Mouse (Mus musculus) cerebral cortex, adult 2 months (tissue): Measurements from ENCODE around the gene Sumf1.

ENCODE experiments used
- WGBS: fragments of 180-500 bp; shearing (Covaris S2); methylation state at CpG from one replicate; pipeline ENCODE4 v1.1.7; 2018; 5-methylcytosine and 5-hydroxymethylcytosine counted together

Sumf1 gene

DNA sequence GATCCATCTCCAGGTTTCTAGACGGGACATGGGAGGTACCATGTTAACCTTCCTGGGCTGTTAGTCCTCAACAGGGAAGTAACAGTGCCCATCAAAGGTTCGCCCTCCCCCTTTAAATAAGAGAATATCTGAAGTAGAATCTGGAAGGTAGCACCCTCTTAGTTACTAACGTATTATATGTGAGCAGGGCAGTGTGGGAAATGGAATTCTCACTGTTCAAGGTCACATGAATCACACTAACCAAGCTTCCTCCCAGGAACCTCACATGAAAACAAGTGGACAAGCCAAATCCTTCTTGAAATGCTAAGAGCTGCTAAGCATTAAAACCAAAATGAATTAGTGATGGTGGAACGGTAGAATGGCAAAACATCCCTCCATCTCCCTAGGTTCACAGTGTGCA lies 38.7 kb downstream of the Sumf1 start:
- 87% methylated on average over 4 of the region's 4 CpGs for WGBS

GRCm38 (mm10) chr6:108145941-108146588 lies 39.3 kb downstream of the Sumf1 start:
- 54% methylated on average over 7 of the region's 7 CpGs for WGBS

DNA sequence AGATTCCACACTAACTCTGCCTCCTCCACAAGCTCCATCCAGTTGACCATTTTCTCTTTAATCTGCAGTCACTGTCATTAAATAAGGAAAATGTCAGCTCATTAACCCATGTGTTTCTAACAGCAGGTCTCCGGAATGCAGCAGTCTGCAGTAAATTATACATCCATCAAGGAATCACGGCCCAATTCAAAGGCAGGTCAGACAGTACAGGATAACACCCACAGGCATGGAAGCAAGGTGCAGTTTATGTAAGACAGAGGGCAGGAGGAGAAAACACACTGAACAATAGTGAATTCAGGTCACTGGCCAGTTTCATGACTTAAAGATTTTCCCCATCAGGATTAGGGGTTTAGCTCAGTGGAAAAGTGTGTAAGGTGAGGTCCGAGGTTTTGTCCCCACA lies 40.1 kb downstream of the Sumf1 start:
- 78% methylated on average over 3 of the region's 3 CpGs for WGBS

DNA sequence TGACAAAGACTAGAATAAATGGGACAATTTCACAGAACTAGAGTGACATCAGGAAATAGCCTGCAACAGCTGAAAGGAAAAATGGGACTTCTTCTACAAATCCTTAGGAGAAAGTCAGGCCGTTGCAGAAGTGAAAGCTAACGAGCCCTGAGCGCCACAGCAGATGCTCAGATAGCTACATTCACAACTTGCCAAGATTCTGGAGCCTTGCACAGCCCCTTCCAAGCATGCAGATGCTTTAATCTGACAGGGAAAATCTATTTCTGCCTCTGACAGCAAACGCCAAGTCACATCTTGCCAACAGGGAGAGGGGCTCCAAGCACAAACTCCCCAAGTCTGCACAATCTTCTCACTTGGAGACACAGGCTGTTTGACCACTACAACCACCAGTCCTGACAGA lies 42.6 kb downstream of the Sumf1 start:
- 30% methylated on average over 4 of the region's 4 CpGs for WGBS

DNA sequence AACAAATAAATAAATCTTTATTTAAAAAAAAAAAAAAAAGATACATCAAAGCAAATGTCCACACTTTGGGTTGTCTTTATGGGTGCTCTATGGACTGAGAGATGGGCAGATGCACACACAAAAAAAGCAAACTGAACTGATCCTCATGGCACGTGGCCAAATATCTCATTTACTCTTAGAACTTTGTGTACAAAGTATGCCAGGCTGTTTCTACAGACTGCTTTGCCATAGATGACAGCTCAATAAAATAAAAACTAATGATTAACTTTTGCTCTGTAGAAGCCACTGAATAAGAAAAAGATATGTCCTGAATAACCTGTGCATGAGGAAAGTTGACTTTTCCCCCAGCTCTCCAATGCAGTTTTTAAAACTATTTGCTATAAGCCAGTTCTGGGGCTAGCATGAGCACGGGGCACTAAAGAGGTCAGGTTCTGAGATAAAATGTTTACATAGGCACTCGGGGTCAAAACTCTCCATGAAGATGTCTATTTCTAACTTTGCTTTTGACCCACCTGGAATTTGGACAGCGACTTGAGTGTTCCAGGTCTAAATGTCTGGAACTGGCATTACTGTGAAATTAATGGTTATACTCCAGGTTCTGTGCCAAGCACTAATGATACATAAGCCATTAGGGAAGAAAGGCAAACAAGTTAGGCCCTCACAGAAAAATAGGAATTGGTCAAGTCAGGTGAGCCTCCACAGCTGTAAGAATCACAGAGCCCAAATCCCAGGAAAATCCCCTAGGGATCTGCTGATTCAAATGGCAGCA lies 44.5 kb downstream of the Sumf1 start:
- WGBS: 96% methylated on average over 4 of the region's 4 CpGs

DNA sequence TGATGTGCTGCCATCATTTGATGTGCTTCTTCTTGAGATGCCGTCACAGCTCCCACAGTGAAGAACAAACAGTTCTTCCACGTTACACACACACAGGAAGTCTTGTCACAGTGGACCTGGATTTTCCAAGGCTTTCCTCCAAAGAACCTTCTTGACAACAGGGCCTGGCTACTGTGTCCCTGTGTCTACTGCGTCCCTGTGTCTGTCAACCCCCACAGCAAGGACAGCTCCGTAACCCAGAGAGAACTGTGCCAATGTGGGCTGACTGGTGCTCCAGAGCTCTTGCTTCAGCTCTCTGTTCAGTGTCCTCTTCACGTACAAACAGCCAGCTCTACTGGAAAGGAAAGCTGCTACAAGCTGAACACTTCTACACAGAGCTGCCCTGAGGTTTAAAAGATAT lies 48.4 kb downstream of the Sumf1 start:
- 68% methylated on average over 5 of the region's 5 CpGs for WGBS

- 97% methylated on average over 1 of the region's 1 CpGs for WGBS
Measured at GRCm38 (mm10) chr6:108136286-108136685, 49.1 kb downstream of the Sumf1 start.

GRCm38 (mm10) chr6:108132268-108132935 lies 53.0 kb downstream of the Sumf1 start:
- 59% methylated on average over 5 of the region's 5 CpGs for WGBS

- WGBS: 52% methylated on average over 5 of the region's 5 CpGs
Measured at GRCm38 (mm10) chr6:108130718-108131117, 54.7 kb downstream of the Sumf1 start.

DNA sequence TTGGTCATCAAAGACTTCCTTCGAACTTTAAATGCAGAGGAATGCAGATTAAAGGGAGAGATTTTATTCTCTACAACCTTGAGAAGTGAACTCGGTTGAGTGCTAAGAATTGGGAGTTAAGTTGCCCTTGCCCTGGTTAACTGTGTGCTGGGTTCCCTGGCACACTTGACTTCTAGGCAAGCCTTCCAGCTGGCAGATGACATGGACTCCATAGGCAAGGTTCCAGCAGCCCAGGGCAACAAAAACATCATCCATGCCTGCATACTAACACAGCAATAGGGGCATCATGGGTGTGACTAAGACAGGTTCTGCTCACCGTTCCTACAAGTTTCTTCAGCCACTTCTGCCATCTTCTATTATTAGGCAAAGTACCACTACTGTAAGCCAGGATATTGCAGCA lies 58.8 kb downstream of the Sumf1 start:
- WGBS: 84% methylated on average over 3 of the region's 3 CpGs

DNA sequence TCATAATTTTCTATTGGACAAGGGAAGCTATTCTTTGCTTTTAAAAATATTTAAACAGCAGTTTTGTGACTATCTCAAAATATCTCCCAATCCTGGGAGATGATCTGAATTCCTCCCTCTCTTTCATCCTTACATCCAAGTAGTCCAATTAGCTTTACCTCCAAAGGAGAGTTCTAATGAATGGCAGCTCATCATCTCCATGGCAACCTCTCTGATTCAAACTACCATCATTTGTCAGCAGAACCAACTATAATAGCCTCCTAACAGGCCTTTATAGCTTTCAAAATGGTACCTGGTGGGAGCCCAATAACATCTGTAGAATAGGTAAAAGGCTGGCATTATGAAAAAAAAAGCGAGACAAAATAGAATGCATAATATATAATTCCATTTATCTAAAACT lies 59.9 kb downstream of the Sumf1 start:
- 80% methylated on average over 1 of the region's 1 CpGs for WGBS

- 84% methylated on average over 6 of the region's 6 CpGs for WGBS
Measured at GRCm38 (mm10) chr6:108117881-108118280, 67.5 kb downstream of the Sumf1 start.

- WGBS: 98% methylated on average over 1 of the region's 1 CpGs
Measured at GRCm38 (mm10) chr6:108114971-108115370, 70.4 kb downstream of the Sumf1 start.

DNA sequence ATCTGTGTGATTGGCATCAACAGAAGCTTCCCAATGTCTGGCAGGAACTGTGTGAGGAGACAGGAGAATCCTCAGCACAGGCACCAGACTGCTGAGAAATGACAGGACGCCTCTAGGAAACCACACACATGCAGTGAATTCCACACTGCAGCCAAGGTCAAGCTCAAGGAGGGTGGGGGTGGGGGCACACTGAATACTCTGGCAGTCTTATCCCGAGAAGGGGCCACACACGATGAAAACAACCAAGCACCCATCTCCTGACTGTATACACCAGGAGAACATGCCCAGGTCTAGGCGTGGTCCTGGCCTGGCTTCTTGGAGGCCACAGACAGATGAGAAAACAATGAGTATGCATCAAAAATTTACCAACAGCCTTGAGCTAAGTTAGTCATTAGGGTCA lies 75.0 kb downstream of the Sumf1 start:
- 70% methylated on average over 4 of the region's 4 CpGs for WGBS

GRCm38 (mm10) chr6:108101936-108102830 lies 83.2 kb downstream of the Sumf1 start:
- 87% methylated on average over 10 of the region's 10 CpGs for WGBS

- WGBS: 60% methylated on average over 3 of the region's 3 CpGs
Measured at GRCm38 (mm10) chr6:108098846-108099217, 86.5 kb downstream of the Sumf1 start.

GRCm38 (mm10) chr6:108098171-108098845 lies 87.1 kb downstream of the Sumf1 start:
- 10% methylated on average over 9 of the region's 9 CpGs for WGBS

GRCm38 (mm10) chr6:108095445-108095844 lies 89.9 kb downstream of the Sumf1 start:
- 92% methylated on average over 5 of the region's 5 CpGs for whole genome bisulfite sequencing

DNA sequence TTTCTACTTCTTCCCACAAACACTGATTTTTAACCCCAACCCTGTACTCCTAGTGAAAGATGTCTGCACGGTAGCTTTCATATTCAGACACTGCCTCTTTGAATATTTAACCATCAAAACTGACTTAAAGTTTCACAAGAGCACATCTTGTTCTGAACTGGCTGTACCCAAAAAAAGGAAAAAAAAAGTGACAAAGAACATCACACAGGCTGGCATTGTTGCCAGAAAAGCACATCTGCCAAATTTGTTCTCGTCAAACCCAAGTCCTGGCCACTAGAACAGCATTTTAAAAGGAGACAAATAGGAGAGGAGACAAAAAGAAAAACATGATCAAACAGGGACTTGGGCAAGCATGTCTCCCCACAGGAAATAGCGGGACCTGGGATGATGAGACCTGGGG lies 91.9 kb downstream of the Sumf1 start:
- WGBS: 45% methylated on average over 3 of the region's 3 CpGs

- 90% methylated on average over 3 of the region's 3 CpGs for WGBS
Measured at GRCm38 (mm10) chr6:108092646-108093045, 92.7 kb downstream of the Sumf1 start.

DNA sequence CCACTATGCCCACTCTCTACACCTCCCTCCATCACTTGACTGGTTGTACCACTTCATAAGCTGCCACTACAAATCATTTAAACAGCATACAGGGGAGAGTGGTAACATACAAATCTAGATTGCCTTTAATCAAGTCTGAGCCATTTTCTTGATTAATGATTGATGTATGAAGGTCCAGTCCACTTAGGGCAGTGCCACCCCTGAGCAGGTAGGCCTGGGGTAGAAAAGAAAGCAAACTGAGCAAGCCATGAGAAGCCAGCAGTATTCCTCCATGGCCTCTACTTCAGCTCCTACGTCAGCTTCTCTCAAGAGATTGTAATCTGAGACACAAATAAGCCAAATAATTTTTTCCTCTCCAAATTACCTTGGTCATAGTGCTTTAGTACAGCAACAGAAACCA lies 94.1 kb downstream of the Sumf1 start:
- 96% methylated on average over 1 of the region's 1 CpGs for WGBS
